Mouse (Mus musculus) MEL (cell line): ENCODE results near the gene Akain1.

ENCODE experiments used
- BHLHE40 ChIP-seq: IDR thresholded peaks from 2 replicates; pipeline ENCODE4 v1.6.1; 2012; ENCODE audit warnings: low read depth, mild to moderate bottlenecking, inconsistent platforms, low read length, improper control_type of control experiment, borderline replicate concordance
- CTCF ChIP-seq, 3 experiments: IDR thresholded peaks in 2 of 3; conservative IDR thresholded peaks in 1 of 3; 2 replicates each; pipeline ENCODE4 v1.5.1; 2011 to 2012; ENCODE audit warnings: low read length in 3 of 3, low read depth in 2 of 3, mild to moderate bottlenecking in 2 of 3, improper control_type of control experiment in 1 of 3, inconsistent platforms in 1 of 3, mixed read lengths in 1 of 3, moderate library complexity in 1 of 3; ENCODE audit not compliant: control insufficient read depth in 1 of 3, insufficient read depth in 1 of 3, poor library complexity in 1 of 3, severe bottlenecking in 1 of 3
- EP300 ChIP-seq, 2 experiments: IDR thresholded peaks; 2 replicates each; pipeline ENCODE4 v1.6.1; 2011; ENCODE audit warnings: improper control_type of control experiment in 2 of 2, low read length in 2 of 2, low read depth in 1 of 2, mild to moderate bottlenecking in 1 of 2
- HCFC1 ChIP-seq: IDR thresholded peaks from 2 replicates; pipeline ENCODE4 v1.6.1; 2012; ENCODE audit warnings: low read depth, mild to moderate bottlenecking, inconsistent platforms, low read length, improper control_type of control experiment, moderate library complexity
- JUND ChIP-seq: IDR thresholded peaks from 2 replicates; pipeline ENCODE4 v1.6.1; 2011; ENCODE audit warnings: low read depth, mild to moderate bottlenecking, improper control_type of control experiment, low read length
- POLR2A ChIP-seq, 2 experiments: IDR thresholded peaks; 2 replicates each; pipeline ENCODE4 v1.6.1; 2011 to 2012; ENCODE audit warnings: low read length in 2 of 2, mild to moderate bottlenecking in 2 of 2, control low read depth in 1 of 2, improper control_type of control experiment in 1 of 2, low read depth in 1 of 2, moderate library complexity in 1 of 2; ENCODE audit not compliant: control insufficient read depth in 1 of 2, insufficient read depth in 1 of 2, poor library complexity in 1 of 2
- POLR2AphosphoS2 ChIP-seq: IDR thresholded peaks from 2 replicates; pipeline ENCODE4 v1.6.1; 2011; ENCODE audit warnings: low read length, improper control_type of control experiment
- RAD21 ChIP-seq: IDR thresholded peaks from 2 replicates; pipeline ENCODE4 v1.6.1; 2011; ENCODE audit warnings: mild to moderate bottlenecking, low read depth, low read length, improper control_type of control experiment
- ZKSCAN1 ChIP-seq: IDR thresholded peaks from 2 replicates; pipeline ENCODE4 v1.6.1; 2012; ENCODE audit warnings: low read depth, mild to moderate bottlenecking, inconsistent platforms, low read length, improper control_type of control experiment, moderate library complexity

DNA sequence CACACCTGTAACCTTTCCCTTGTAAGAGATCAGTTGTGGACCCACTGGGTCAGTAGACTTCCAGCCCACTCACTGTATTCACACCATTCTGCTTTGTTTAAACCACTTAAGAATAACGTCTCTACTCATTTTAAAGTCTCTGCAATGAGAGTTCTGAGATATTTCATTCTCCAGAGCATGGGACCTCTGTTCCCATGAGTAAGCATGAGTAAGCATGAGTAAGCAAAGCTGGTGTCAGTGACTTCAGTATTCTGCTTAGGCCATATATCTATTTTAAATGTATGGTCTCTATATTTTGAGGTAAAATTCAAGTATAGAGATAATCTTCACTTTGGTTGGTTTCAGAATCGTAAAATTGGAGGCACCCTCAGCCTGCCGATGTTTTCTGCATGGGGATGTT lies 57.0 kb downstream of the Akain1 start:
- TF ChIP-seq BHLHE40: no peak
- no peak for TF ChIP-seq POLR2A (IDR thresholded peaks at IDR 0.05; ENCODE audit: control insufficient read depth in 1 of 2, insufficient read depth in 1 of 2, low read depth in 1 of 2, low read length in 2 of 2, poor library complexity in 1 of 2)
- no peak for TF ChIP-seq HCFC1
- TF ChIP-seq ZKSCAN1: no peak
- no peak for TF ChIP-seq CTCF (IDR thresholded peaks at IDR 0.05 in 2 of 3, conservative IDR thresholded peaks at IDR 0.05 in 1 of 3; ENCODE audit: control insufficient read depth in 1 of 3, insufficient read depth in 1 of 3, low read depth in 2 of 3, low read length in 3 of 3, poor library complexity in 1 of 3, severe bottlenecking in 1 of 3)
- TF ChIP-seq EP300 (IDR thresholded peaks at IDR 0.05; ENCODE audit: low read depth in 1 of 2, low read length in 2 of 2): no peak
- TF ChIP-seq POLR2AphosphoS2: no peak
- TF ChIP-seq RAD21: no peak
- TF ChIP-seq JUND: no peak
